Mouse (Mus musculus): Measurements from ENCODE around the gene 4930467E23Rik.
"Not testable (repeated sequence)": the region's sequence is repeated elsewhere in the genome, so short reads cannot be mapped to it uniquely, and the experiment has no call there.

DNA sequence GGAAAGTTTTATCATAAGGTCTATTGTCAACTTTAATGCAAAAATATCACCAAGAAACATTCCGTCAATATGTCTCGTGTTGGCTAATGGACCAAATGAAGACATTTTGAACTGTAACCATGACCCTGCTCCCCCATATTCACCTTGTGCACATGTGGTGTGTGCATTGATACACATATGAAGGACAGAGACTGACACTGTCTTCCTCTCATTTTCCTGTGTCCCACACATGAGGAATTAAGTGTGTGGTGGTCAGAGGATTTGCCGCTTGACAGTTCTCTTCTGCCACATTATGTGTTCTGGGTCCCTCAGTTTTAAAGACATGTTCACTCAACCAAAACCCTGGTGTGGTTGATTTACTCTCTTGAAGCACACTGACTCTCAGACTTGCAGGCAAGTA, 11.5 kb upstream of the 4930467E23Rik start:
- not testable (repeated sequence) for TF ChIP-seq CTCF, POLR2A (IDR thresholded peaks at IDR 0.05; ENCODE audit: extremely low read depth, insufficient read depth, low read length)
